In genomic region chr4:10845848-10846247, GRCm38 (mm10) we compare ENCODE assay signal across 27 mouse cellular contexts. TPM values are rescaled to one million over a fixed set of nuclear protein-coding genes. Genes with fewer than 3 reads are reported as not detected.
DNase-seq lines count a peak whose midpoint lies in the region; ATAC-seq and TF ChIP-seq lines count a peak whose summit lies in the region.
"Had no signal": no experiment of that assay in that cellular context is flagged by ENCODE, and none has a peak within 500 bp of the region (broad histone marks: within the 10 kb centered on the region; RNA-seq: fewer than 3 reads in every experiment).

No protein-coding gene starts in this region.

- H3K4me2 ChIP-seq in kidney, embryonic 14.5 days (replicated peaks; ENCODE audit: low read depth, low read length), result no peak overlapping the region
- H3K4me2 ChIP-seq in kidney, postnatal 0 days (ENCODE audit: low read length), result no peak overlapping the region
- H3K4me2 ChIP-seq: embryonic facial prominence, embryonic 13.5 days; forebrain, embryonic 12.5 days; forebrain, embryonic 15.5 days; heart, embryonic 11.5 days; hindbrain, embryonic 13.5 days had no signal

- ATAC-seq in kidney, embryonic 14.5 days (ENCODE audit: low FRiP score, low TSS enrichment), result 0 out of 2 replicates have a peak, but pooled peaks have one; percentile 39
- no peak for ATAC-seq in kidney, postnatal 0 days (replicated peaks; ENCODE audit: low FRiP score, low read depth)
- ATAC-seq: activated CD4-positive, CD25-positive, alpha-beta regulatory T cell, adult 4 months; forebrain, embryonic 15.5 days; hindbrain, embryonic 16.5 days had no signal

- H3K36me3 ChIP-seq in kidney, embryonic 14.5 days (ENCODE audit: control insufficient read depth, insufficient read depth, low read length), result no peaks in the 10 kb centered on the region
- H3K36me3 ChIP-seq in kidney, postnatal 0 days (ENCODE audit: insufficient read depth, low read length), result no peaks in the 10 kb centered on the region
- H3K36me3 ChIP-seq in kidney, adult 2 months (ENCODE audit: control insufficient read depth, insufficient read depth, low read length), result no peaks in the 10 kb centered on the region
- H3K36me3 ChIP-seq: embryonic facial prominence, embryonic 10.5 days; embryonic facial prominence, embryonic 13.5 days; forebrain, embryonic 12.5 days; forebrain, embryonic 15.5 days; hindbrain, embryonic 10.5 days; hindbrain, embryonic 13.5 days had no signal

- no peak for TF ChIP-seq POLR2A in kidney, adult 2 months (IDR thresholded peaks at IDR 0.05; ENCODE audit: low read depth, low read length)

- 41% methylated on average over 7 of the region's 7 CpGs for WGBS in kidney, embryonic 14.5 days
- WGBS in kidney, postnatal 0 days, result 45% methylated on average over 7 of the region's 7 CpGs
- 55% methylated on average over 7 of the region's 7 CpGs for WGBS in kidney, adult 2 months

- H3K4me1 ChIP-seq in kidney, embryonic 14.5 days (ENCODE audit: control insufficient read depth, insufficient read depth, low read length), result no peaks in the 10 kb centered on the region
- no peaks in the 10 kb centered on the region for H3K4me1 ChIP-seq in kidney, postnatal 0 days (replicated peaks; ENCODE audit: insufficient read depth, low read length)
- H3K4me1 ChIP-seq in kidney, adult 2 months (ENCODE audit: control insufficient read depth, insufficient read depth, low read length), result no peaks in the 10 kb centered on the region
- H3K4me1 ChIP-seq: embryonic facial prominence, embryonic 10.5 days; forebrain, embryonic 12.5 days; forebrain, embryonic 15.5 days; hindbrain, embryonic 10.5 days; hindbrain, embryonic 13.5 days had no signal

- DNase-seq in heart, adult 11 months, result peak; percentile 64
- no peak for DNase-seq in heart, postnatal 25 days (ENCODE audit: low spot score)
- no peak for DNase-seq in kidney, adult 11 months
- DNase-seq in kidney, postnatal 0 days (ENCODE audit: low spot score), result peak; percentile 39
- DNase-seq in kidney, adult 2 months, result no peak
- peak; percentile 20 to 25 for DNase-seq in kidney, postnatal 4 days
- no peak for DNase-seq in kidney, postnatal 36 days
- DNase-seq: adrenal gland, adult 8-10 months; adrenal gland, postnatal 25 days; cerebellum, adult 11-12 months; cerebellum, adult 8-10 months; cerebellum, postnatal 10 days; cerebellum, postnatal 36 days; embryo, embryonic 11 days; gastrocnemius, postnatal 25 days; heart, adult 2 months had no signal

- no peaks in the 10 kb centered on the region for H3K9me3 ChIP-seq in kidney, embryonic 14.5 days (ENCODE audit: control insufficient read depth, low read length)
- no peaks in the 10 kb centered on the region for H3K9me3 ChIP-seq in kidney, postnatal 0 days (replicated peaks; ENCODE audit: low read length)
- H3K9me3 ChIP-seq: embryonic facial prominence, embryonic 10.5 days; embryonic facial prominence, embryonic 13.5 days; forebrain, embryonic 12.5 days; forebrain, embryonic 15.5 days; hindbrain, embryonic 10.5 days; hindbrain, embryonic 13.5 days had no signal

- H3K9ac ChIP-seq in kidney, embryonic 14.5 days (ENCODE audit: low read depth, low read length), result no peak overlapping the region
- H3K9ac ChIP-seq in kidney, postnatal 0 days (ENCODE audit: low read depth, low read length), result no peak overlapping the region
- H3K9ac ChIP-seq: embryonic facial prominence, embryonic 13.5 days; forebrain, embryonic 12.5 days; forebrain, embryonic 15.5 days; hindbrain, embryonic 13.5 days had no signal

- no peak overlapping the region for H3K4me3 ChIP-seq in kidney, embryonic 14.5 days (ENCODE audit: low read length)
- H3K4me3 ChIP-seq in kidney, postnatal 0 days (replicated peaks; ENCODE audit: low read depth, low read length), result no peak overlapping the region
- no peak overlapping the region for H3K4me3 ChIP-seq in kidney, adult 2 months (ENCODE audit: insufficient read depth, low read depth, low read length)
- H3K4me3 ChIP-seq: embryonic facial prominence, embryonic 10.5 days; embryonic facial prominence, embryonic 13.5 days; erythroblast, embryonic 14.5 days; forebrain, embryonic 12.5 days; forebrain, embryonic 15.5 days; heart, adult 2 months; hindbrain, embryonic 10.5 days; hindbrain, embryonic 13.5 days had no signal

- no peak overlapping the region for H3K27ac ChIP-seq in kidney, embryonic 14.5 days (ENCODE audit: low read depth, low read length)
- no peak overlapping the region for H3K27ac ChIP-seq in kidney, postnatal 0 days
- no peak overlapping the region for H3K27ac ChIP-seq in kidney, adult 2 months (ENCODE audit: insufficient read depth, low read depth, low read length)
- H3K27ac ChIP-seq: embryonic facial prominence, embryonic 10.5 days; embryonic facial prominence, embryonic 13.5 days; forebrain, embryonic 12.5 days; forebrain, embryonic 15.5 days; heart, adult 2 months; hindbrain, embryonic 10.5 days; hindbrain, embryonic 13.5 days had no signal

- TF ChIP-seq CTCF in kidney, postnatal 0 days (IDR thresholded peaks at IDR 0.05; ENCODE audit: low read depth), result no peak
- no peak for TF ChIP-seq CTCF in kidney, adult 2 months (conservative IDR thresholded peaks at IDR 0.05; ENCODE audit: insufficient read depth, insufficient read length, low read depth, low read length)

- intact Hi-C loops in heart, postnatal 25 days (cut with DNase I), result no loop called here

- H3K27me3 ChIP-seq in kidney, embryonic 14.5 days (ENCODE audit: control insufficient read depth, insufficient read depth, low read length), result no peaks in the 10 kb centered on the region
- H3K27me3 ChIP-seq in kidney, postnatal 0 days (ENCODE audit: insufficient read depth, low read length), result no peaks in the 10 kb centered on the region
- H3K27me3 ChIP-seq in kidney, adult 2 months (replicated peaks; ENCODE audit: control insufficient read depth, insufficient read depth, low read length), result no peaks in the 10 kb centered on the region
- H3K27me3 ChIP-seq: embryonic facial prominence, embryonic 13.5 days; forebrain, embryonic 12.5 days; forebrain, embryonic 15.5 days; hindbrain, embryonic 13.5 days had no signal

RNA-seq across cellular contexts. Expression of gene 2610301B20Rik, which starts 28.4 kb away (rescaled TPM):
- total RNA-seq in heart, postnatal 25 days (2021), result 1 to 10 TPM; 5.2 to 5.7 TPM
- 29.9 and 30.1 TPM in 2 replicates for polyA plus RNA-seq in kidney, embryonic 14.5 days (2014; fragmentation: Nextera tagmentation; extraction: Ambion mirVana)
- polyA plus RNA-seq in kidney, postnatal 0 days (2015; fragmentation: Nextera tagmentation; extraction: Ambion mirVana), result 27.7 and 29.5 TPM in 2 replicates
- polyA plus RNA-seq in kidney, adult 2 months (2012; rRNA removed), result 5.3 and 7.0 TPM in 2 replicates

Comparison
In these comparisons a context has a peak if more than half of its experiments do, and no peak if none do; other contexts are left out.
1. DNase-seq: peak in heart, adult 11 months (single experiment), kidney, postnatal 0 days (single experiment) and kidney, postnatal 4 days (2 of 2); none in heart, postnatal 25 days (single experiment), kidney, adult 11 months (single experiment), kidney, adult 2 months (single experiment) and kidney, postnatal 36 days (0 of 2).